Mouse (Mus musculus): ENCODE measurements around the gene Unc5c. TPM values are rescaled to one million over a fixed set of nuclear protein-coding genes. Genes with fewer than 3 reads are reported as not detected.

Unc5c gene
- polyA plus RNA-seq (2012; rRNA removed) = 0.06 and 0.15 TPM in 2 replicates

- no peak for TF ChIP-seq CTCF (IDR thresholded peaks at IDR 0.05; ENCODE audit: extremely low read depth, insufficient read length, insufficient replicate concordance, low read depth, low read length)
- no peak for TF ChIP-seq POLR2A (IDR thresholded peaks at IDR 0.05; ENCODE audit: low read depth, low read length)
- H3K27me3 ChIP-seq (ENCODE audit: control insufficient read depth, insufficient read depth, low read length) = peaks cover 7% of the 10 kb centered on the region
- peak within 1 kb of the TSS; percentile 59 for H3K4me3 ChIP-seq (ENCODE audit: low read depth, low read length)
- WGBS = 2% methylated on average over 61 of the region's 61 CpGs
- no peak within 1 kb of the TSS for H3K27ac ChIP-seq (ENCODE audit: insufficient read depth, low read depth, low read length)
- no peaks in the 10 kb centered on the region for H3K4me1 ChIP-seq (ENCODE audit: control insufficient read depth, insufficient read depth, insufficient read length, low read length)
- H3K36me3 ChIP-seq (ENCODE audit: control insufficient read depth, insufficient read depth, low read length) = no peaks in the 10 kb centered on the region
These were observed at the start of gene Unc5c for GRCm38 (mm10) chr3:141465104-141465705. Gene Unc5c (plus strand): TSS chr3:141465216.

DNA sequence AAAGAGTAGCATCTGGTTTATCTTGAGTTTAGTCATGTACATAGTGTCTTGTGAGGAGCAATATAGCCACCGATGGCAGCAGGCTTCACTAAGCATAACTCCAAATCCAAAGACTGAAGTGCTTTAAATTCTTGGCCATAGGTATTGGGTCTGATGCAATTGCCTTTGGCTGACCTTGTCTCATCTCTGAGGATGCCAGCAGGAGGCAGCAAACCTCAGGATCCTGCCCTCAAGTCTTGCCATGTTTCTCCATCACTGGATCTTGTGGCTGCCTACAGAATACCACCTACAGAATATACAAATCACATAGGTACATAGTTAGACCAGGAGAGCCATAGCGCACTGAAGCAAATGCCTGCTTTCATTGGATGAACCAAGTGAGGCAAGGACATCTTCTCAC lies 7.5 kb upstream of the Unc5c start:
- Histone ChIP-seq H3K27me3 (ENCODE audit: control insufficient read depth, insufficient read depth, low read length) (no peaks in the 10 kb centered on the region), H3K4me3 (ENCODE audit: low read depth, low read length) (no peak overlapping the region), H3K36me3 (ENCODE audit: control insufficient read depth, insufficient read depth, low read length) (no peaks in the 10 kb centered on the region), H3K27ac (ENCODE audit: insufficient read depth, low read depth, low read length) (no peak overlapping the region), H3K4me1 (ENCODE audit: control insufficient read depth, insufficient read depth, insufficient read length, low read length) (no peaks in the 10 kb centered on the region)
- WGBS = 87% methylated on average over 2 of the region's 2 CpGs
- TF ChIP-seq POLR2A (IDR thresholded peaks at IDR 0.05; ENCODE audit: low read depth, low read length) (no peak), CTCF (IDR thresholded peaks at IDR 0.05; ENCODE audit: extremely low read depth, insufficient read length, insufficient replicate concordance, low read depth, low read length) (no peak)

- H3K4me3 ChIP-seq (ENCODE audit: low read depth, low read length) = no peak overlapping the region
- H3K36me3 ChIP-seq (ENCODE audit: control insufficient read depth, insufficient read depth, low read length) = no peaks in the 10 kb centered on the region
- no peak overlapping the region for H3K27ac ChIP-seq (ENCODE audit: insufficient read depth, low read depth, low read length)
- TF ChIP-seq CTCF (IDR thresholded peaks at IDR 0.05; ENCODE audit: extremely low read depth, insufficient read length, insufficient replicate concordance, low read depth, low read length) (no peak), POLR2A (IDR thresholded peaks at IDR 0.05; ENCODE audit: low read depth, low read length) (no peak)
- WGBS = 69% methylated on average over 7 of the region's 7 CpGs
- H3K4me1 ChIP-seq (ENCODE audit: control insufficient read depth, insufficient read depth, insufficient read length, low read length) = no peaks in the 10 kb centered on the region
- H3K27me3 ChIP-seq (ENCODE audit: control insufficient read depth, insufficient read depth, low read length) = peaks cover 7% of the 10 kb centered on the region
These were observed 2.5 kb upstream of the Unc5c start for GRCm38 (mm10) chr3:141462482-141462881.

DNA sequence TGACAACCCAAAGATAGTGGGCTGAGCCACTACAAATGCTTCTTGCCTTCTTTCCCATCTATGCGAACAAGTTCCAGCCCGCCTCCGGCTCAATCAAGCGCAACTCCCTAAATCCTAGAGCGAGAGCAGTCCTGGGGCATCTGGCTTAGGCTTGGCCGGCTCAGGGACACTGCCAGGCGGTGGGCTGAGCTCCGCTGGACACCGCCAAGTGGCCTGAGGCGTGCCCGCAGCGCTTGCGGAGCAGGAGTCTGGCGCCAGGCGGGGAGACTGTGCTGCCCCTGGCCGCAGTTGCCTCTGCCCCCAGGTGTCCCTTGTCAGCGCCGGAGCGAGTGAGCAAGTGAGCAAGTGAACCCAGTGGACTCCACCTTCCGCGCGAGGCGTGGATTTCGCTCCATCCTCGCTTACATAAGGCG lies 319 bp upstream of the Unc5c start:
- TF ChIP-seq CTCF (IDR thresholded peaks at IDR 0.05; ENCODE audit: extremely low read depth, insufficient read length, insufficient replicate concordance, low read depth, low read length) = no peak
- TF ChIP-seq POLR2A (IDR thresholded peaks at IDR 0.05; ENCODE audit: low read depth, low read length) = no peak
- H3K27ac ChIP-seq (ENCODE audit: insufficient read depth, low read depth, low read length) = no peak overlapping the region
- H3K27me3 ChIP-seq (ENCODE audit: control insufficient read depth, insufficient read depth, low read length) = peaks cover 7% of the 10 kb centered on the region
- 3% methylated on average over 26 of the region's 26 CpGs for WGBS
- no peaks in the 10 kb centered on the region for H3K4me1 ChIP-seq (ENCODE audit: control insufficient read depth, insufficient read depth, insufficient read length, low read length)
- no peaks in the 10 kb centered on the region for H3K36me3 ChIP-seq (ENCODE audit: control insufficient read depth, insufficient read depth, low read length)
- peak overlapping the region; percentile 59 for H3K4me3 ChIP-seq (ENCODE audit: low read depth, low read length)

GRCm38 (mm10) chr3:141466061-141466460 lies 1.0 kb downstream of the Unc5c start:
- no peak overlapping the region for H3K27ac ChIP-seq (ENCODE audit: insufficient read depth, low read depth, low read length)

GRCm38 (mm10) chr3:141466727-141467335 lies 1.8 kb downstream of the Unc5c start:
- H3K27me3 ChIP-seq (ENCODE audit: control insufficient read depth, insufficient read depth, low read length) = peaks cover 7% of the 10 kb centered on the region
- H3K4me3 ChIP-seq (ENCODE audit: low read depth, low read length) = no peak overlapping the region
- no peaks in the 10 kb centered on the region for H3K4me1 ChIP-seq (ENCODE audit: control insufficient read depth, insufficient read depth, insufficient read length, low read length)
- H3K27ac ChIP-seq (ENCODE audit: insufficient read depth, low read depth, low read length) = no peak overlapping the region
- 32% methylated on average over 3 of the region's 3 CpGs for WGBS
- no peak for TF ChIP-seq CTCF (IDR thresholded peaks at IDR 0.05; ENCODE audit: extremely low read depth, insufficient read length, insufficient replicate concordance, low read depth, low read length)
- TF ChIP-seq POLR2A (IDR thresholded peaks at IDR 0.05; ENCODE audit: low read depth, low read length) = no peak
- H3K36me3 ChIP-seq (ENCODE audit: control insufficient read depth, insufficient read depth, low read length) = no peaks in the 10 kb centered on the region

More at GRCm38 (mm10) chr3:141466061-141466460, 1.0 kb downstream of the Unc5c start:
- Histone ChIP-seq H3K36me3 (ENCODE audit: control insufficient read depth, insufficient read depth, low read length) (no peaks in the 10 kb centered on the region), H3K4me3 (ENCODE audit: low read depth, low read length) (peak overlapping the region; percentile 59), H3K27me3 (ENCODE audit: control insufficient read depth, insufficient read depth, low read length) (peaks cover 7% of the 10 kb centered on the region), H3K4me1 (ENCODE audit: control insufficient read depth, insufficient read depth, insufficient read length, low read length) (no peaks in the 10 kb centered on the region)
- TF ChIP-seq CTCF (IDR thresholded peaks at IDR 0.05; ENCODE audit: extremely low read depth, insufficient read length, insufficient replicate concordance, low read depth, low read length) = no peak
- no peak for TF ChIP-seq POLR2A (IDR thresholded peaks at IDR 0.05; ENCODE audit: low read depth, low read length)
- WGBS = 6% methylated on average over 20 of the region's 20 CpGs

GRCm38 (mm10) chr3:141469338-141469737 lies 4.3 kb downstream of the Unc5c start:
- Histone ChIP-seq H3K27ac (ENCODE audit: insufficient read depth, low read depth, low read length) (no peak overlapping the region), H3K27me3 (ENCODE audit: control insufficient read depth, insufficient read depth, low read length) (peaks cover 7% of the 10 kb centered on the region)
- 77% methylated on average over 2 of the region's 2 CpGs for WGBS

More at GRCm38 (mm10) chr3:141469338-141469737, 4.3 kb downstream of the Unc5c start:
- H3K36me3 ChIP-seq (ENCODE audit: control insufficient read depth, insufficient read depth, low read length) = no peaks in the 10 kb centered on the region
- no peak overlapping the region for H3K4me3 ChIP-seq (ENCODE audit: low read depth, low read length)
- H3K4me1 ChIP-seq (ENCODE audit: control insufficient read depth, insufficient read depth, insufficient read length, low read length) = no peaks in the 10 kb centered on the region
- no peak for TF ChIP-seq CTCF (IDR thresholded peaks at IDR 0.05; ENCODE audit: extremely low read depth, insufficient read length, insufficient replicate concordance, low read depth, low read length)
- TF ChIP-seq POLR2A (IDR thresholded peaks at IDR 0.05; ENCODE audit: low read depth, low read length) = no peak

Measured in small intestine, adult 2 months (tissue).